Mouse (Mus musculus) mouse embryonic stem cell (cell line): Measurements from ENCODE around the gene Cdr2l.

ENCODE experiments used
- in situ Hi-C, 2 experiments: fragments of 300-500 bp; cut with MboI; formaldehyde crosslinking; loops; 1 replicate in 1 of 2; 3 replicates in 1 of 2; pipeline ENCODE4 v1.14.3; 2019 to 2020; ENCODE audit warnings: low sequenced_read_pairs in 2 of 2, low pct_unique_long_range_greater_than_20kb in 1 of 2, mixed read lengths in 1 of 2; ENCODE audit not compliant: unreplicated experiment in 1 of 2

Cdr2l gene

GRCm38 (mm10) chr11:115427482-115428331, 46.0 kb downstream of the Cdr2l start:
- in situ Hi-C loops: no loop called here

GRCm38 (mm10) chr11:115429307-115429706, 47.6 kb downstream of the Cdr2l start:
- in situ Hi-C loops: no loop called here

- in situ Hi-C loops: no loop called here
These were observed 48.8 kb downstream of the Cdr2l start for GRCm38 (mm10) chr11:115430561-115430960.

GRCm38 (mm10) chr11:115432814-115433213, 51.1 kb downstream of the Cdr2l start:
- in situ Hi-C loops: no loop called here

- in situ Hi-C loops: no loop called here
These were observed 51.6 kb downstream of the Cdr2l start for GRCm38 (mm10) chr11:115433342-115433741.

- in situ Hi-C loops: no loop called here
These were observed 54.1 kb downstream of the Cdr2l start for GRCm38 (mm10) chr11:115435596-115436337.

- in situ Hi-C loops: no loop called here
These were observed 55.9 kb downstream of the Cdr2l start for GRCm38 (mm10) chr11:115437571-115438122.

GRCm38 (mm10) chr11:115439326-115439725, 57.6 kb downstream of the Cdr2l start:
- in situ Hi-C loops: no loop called here

GRCm38 (mm10) chr11:115439906-115440595, 58.3 kb downstream of the Cdr2l start, which contains the start of gene Trim80:
Trim80 (plus strand) TSS chr11:115440545.
- in situ Hi-C loops: loop anchor here in 1 of 2 experiments (5.0 kb wide), 1 partner anchor 83 kb away; no protein-coding TSS in a partner anchor

GRCm38 (mm10) chr11:115441417-115441816, 59.7 kb downstream of the Cdr2l start:
- in situ Hi-C loops: loop anchor here in 1 of 2 experiments (5.0 kb wide), 1 partner anchor 84 kb away; no protein-coding TSS in a partner anchor
